Mouse (Mus musculus): ENCODE measurements around the gene Ankrd13a. TPM values are rescaled to one million over a fixed set of nuclear protein-coding genes. Genes with fewer than 3 reads are reported as not detected.

Gene Ankrd13a
- total RNA-seq, 2 experiments from 2014 or later: 30.6 to 35.8 TPM

- no peak for DNase-seq
Observed at GRCm38 (mm10) chr5:114799848-114800247, 25.4 kb downstream of the Ankrd13a start.

DNA sequence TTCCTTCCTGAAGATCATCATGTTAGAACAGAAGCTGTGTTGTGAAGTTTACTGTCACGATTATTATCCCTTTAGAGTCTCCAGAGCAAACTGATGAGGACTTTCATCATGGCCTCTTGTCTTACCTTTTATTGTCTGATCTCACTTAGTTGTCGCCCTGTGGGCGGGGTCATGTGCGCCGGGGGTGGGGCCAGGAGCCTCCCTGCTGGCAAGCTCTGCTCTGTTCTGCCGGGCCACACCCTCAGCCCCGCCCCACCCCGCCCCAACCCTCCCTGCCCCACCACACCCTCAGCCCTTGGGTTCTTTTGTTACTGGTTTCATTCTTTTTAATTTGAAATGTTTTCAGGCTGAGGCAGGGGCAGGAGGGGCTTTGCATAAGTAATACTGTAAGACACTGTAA lies 26.6 kb downstream of the Ankrd13a start:
- DNase-seq: no peak

- no peak for DNase-seq
Observed at GRCm38 (mm10) chr5:114801841-114802240, 27.4 kb downstream of the Ankrd13a start.

- no peak for DNase-seq
Observed at GRCm38 (mm10) chr5:114803231-114803630, 28.8 kb downstream of the Ankrd13a start.

DNA sequence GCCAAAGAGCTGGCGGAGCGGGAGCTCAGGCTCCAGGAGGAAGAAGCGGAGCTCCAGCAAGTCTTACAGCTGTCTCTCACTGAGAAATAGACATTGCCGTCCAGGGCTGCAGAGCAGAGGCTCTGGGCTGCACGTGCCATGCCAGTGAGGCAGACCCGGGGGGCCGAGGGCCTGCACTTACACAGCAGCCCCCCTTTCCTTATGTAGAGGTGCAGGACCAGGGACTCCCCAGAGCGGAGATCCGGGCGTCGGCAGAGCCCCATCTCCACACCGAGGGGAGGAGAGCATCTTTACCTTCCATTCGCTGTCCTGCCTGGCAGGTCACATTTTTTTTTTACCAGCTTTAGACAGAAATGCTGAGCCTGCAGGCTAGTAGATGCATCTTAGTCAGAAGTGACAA lies 29.9 kb downstream of the Ankrd13a start:
- DNase-seq: no peak

GRCm38 (mm10) chr5:114804958-114805357 lies 30.5 kb downstream of the Ankrd13a start:
- peak; percentile 65 to 66 for DNase-seq

DNA sequence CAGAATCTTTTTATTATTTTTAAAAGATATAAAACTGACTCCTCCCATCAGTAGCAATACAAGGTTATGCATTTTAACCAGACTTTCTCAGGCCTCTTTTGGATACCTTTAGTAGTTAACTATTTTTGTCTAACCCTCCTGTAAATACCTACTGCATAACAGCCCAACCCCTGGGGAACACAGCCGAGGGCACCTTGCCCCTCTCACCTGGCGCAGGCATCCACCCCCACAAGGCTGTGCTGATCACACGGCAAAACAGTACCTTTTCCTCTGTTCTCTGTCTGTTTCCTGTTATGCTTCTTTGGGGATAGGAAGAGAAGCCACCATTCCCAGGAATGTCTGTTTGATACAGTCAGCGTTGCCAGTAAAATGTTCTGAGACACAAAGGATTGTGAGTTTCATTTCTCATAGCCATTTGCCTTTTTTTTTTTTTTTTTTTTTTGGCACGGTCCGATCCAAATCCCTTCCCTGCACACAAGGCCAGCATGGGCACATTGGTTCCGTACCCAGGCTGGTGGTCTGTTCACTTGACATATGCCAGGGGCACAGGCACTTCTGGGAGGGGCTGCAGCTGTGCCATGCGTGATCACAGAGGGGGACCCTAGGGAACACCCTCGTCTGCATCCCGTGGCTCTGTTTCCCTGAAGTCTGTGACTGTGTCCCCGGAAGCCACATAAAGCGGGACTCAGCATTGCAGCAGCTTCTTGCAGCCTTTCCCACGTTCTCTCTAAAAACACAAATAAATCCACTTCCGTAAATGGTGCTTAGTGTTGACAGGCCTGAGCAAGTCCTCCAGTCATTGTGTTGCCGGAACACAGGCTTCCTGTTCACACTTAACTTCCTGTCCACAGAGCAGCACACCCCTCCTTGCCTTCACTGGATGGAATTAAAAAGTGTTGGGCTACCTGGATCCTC lies 31.2 kb downstream of the Ankrd13a start:
- peak; percentile 66 to 74 for DNase-seq

DNA sequence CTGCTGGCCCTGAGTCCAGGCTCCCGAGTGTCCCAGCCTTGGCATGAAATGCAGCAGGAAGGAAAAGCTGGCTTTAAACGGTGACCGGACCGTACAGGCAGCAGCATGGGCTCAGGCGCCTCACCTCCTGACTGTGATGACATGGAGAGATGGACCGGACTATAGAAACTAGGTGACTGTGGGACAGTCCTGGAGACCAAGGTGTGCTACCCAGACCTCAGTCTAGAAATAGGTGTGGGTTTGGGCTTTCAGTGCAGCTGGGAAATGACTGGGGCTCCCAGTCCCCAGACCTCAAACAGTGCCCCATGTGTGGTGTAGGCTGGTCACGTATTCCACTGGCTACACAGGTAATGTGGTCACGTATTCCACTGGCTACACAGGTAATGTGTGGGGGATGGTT lies 32.2 kb downstream of the Ankrd13a start:
- no peak for DNase-seq

DNA sequence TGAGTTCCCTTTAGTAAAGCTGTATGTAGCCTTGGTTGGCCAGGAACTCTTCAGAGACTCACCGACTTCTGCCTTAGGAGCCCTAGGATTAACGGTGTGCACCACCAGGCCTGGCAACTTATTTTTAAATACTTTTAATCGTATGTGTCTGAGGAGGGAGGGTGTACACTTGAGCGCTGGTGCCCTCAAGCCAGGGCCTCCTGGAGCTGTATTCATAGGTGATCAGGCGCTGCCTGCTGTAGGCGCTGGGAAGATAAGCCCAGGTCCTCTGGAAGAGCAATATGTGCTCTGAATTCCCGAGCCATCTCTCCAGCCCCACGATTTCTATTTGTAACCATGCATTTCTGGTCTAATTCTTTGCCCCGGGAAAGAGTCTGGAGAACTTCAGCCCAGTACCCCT lies 32.6 kb downstream of the Ankrd13a start:
- no peak for DNase-seq

DNA sequence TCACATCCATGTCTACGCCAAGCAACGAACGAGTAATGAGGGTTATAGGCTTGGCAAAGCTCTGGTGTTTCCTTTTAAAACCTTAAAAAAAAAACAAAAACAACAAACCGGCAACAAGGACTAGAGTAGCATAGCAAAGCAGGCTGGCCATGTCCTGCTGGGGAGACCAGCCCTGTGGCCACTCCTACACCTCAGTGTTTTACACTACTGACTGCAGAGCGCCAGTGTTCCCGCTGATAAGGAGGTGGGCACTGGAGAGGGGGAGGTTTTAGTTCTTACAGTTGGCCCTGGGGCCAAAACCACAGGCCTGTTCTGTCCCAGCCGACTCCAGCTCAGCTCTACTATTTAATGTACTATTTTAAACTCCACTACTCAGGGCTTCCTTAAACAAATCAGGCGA lies 33.0 kb downstream of the Ankrd13a start:
- no peak for DNase-seq

DNA sequence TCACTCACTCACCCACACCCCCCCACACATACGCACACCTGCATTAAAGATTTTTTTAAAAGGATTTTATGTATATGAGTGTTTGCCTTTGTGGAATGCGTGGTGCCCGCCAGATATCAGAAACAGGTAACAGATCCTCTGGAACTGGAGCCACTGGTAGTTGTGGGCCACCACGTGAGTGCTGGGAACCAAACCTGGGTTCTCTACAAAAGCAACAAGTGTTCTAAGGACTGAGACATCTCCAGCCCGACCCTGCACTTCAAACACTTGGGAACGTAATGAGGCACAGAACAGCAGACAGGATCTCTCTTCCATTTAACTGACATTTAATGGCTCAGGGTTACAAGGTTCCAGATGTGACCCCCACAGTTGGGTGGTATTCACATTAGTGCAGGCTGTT lies 33.4 kb downstream of the Ankrd13a start:
- no peak for DNase-seq

DNA sequence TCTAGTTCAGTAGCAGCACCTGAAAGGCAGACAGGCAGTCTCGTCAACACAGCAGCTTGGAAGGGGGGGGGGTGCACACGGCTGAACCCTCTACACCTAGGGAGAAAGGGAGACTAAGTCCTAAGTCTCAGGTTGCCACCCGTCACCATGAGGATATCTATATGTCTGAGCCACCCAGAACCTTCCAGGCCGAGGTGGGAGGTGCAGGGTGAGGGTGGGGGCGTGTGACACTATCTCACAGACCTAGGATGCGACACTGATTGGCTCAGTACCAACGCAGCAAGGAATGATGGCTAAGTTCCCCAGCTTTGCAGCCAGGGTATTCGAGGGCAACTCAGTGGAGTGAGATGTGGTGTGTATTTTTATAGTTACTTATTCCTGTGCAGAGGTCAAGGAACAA lies 33.9 kb downstream of the Ankrd13a start:
- no peak for DNase-seq

GRCm38 (mm10) chr5:114809181-114809756 lies 34.8 kb downstream of the Ankrd13a start:
- DNase-seq: no peak

DNA sequence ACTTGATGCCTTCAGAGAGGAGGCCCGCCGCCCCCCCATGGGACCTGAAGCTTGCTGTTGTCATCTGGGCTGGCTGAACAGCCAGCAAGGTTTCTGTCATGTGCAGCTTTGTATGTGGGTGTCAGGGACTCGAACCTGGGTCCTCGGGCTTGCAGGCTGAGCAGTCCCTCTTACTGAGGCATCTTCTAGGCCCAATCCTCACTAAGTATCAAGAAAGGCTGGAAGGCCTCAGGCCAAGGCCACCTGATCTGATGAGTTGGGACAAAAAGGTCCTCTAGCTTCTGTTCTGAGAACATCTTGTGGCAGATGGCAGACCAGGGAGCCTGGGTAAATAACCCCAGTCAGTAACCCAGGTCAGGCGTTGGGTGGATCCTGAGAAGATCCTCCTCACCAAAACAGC lies 35.3 kb downstream of the Ankrd13a start:
- no peak for DNase-seq

GRCm38 (mm10) chr5:114813525-114814181 lies 39.2 kb downstream of the Ankrd13a start:
- DNase-seq: peak; percentile 86 to 87

DNA sequence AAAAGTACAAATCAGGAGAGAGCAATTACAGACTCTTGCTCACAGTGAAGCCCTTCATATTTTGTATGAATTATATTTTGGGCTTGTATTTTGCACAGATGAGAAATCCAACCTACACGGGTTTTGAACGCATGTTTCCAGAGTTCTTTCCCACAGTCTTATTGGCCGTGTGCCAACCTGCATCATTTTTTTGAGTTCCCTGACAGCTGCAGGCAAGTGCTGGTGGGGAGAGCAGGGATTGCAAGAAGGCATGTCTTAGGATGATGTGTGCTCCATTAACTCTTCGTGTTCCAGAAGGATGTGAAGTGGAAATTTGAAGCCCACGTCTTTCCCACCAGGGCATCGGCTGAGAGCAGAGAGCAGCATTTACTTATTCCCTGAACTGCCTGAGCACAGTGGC lies 42.1 kb downstream of the Ankrd13a start:
- no peak for DNase-seq

DNA sequence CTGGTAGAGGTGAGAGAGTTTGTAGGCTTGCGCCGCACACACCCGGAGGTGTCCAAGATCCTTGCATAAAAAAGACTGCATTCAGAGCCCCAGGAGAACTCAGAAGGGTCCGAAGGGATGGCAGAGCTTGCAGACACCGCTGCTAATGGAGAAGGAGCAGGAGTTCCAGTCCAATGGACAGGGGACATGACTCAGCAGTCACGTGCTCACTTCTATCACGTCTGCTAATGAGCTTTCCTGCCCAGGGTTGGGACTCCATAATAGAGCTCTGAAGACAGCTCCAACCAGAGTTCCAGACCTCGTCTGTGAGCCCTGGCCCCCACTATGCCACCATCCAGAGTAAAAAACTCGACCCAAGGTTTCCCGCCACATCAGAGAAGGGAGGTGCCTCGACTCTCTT lies 43.6 kb downstream of the Ankrd13a start:
- DNase-seq: no peak

GRCm38 (mm10) chr5:114822796-114823688 lies 48.6 kb downstream of the Ankrd13a start, which contains the start of gene 1500011B03Rik:
Gene 1500011B03Rik (minus strand): TSS chr5:114823468.
- DNase-seq: peak; percentile 65 to 74

- peak; percentile 19 to 63 for DNase-seq
Observed at GRCm38 (mm10) chr5:114824197-114824596, 49.7 kb downstream of the Ankrd13a start.

- peak; percentile 30 to 42 for DNase-seq
Observed at GRCm38 (mm10) chr5:114825978-114826691, 51.7 kb downstream of the Ankrd13a start.

GRCm38 (mm10) chr5:114827427-114827826 lies 53.0 kb downstream of the Ankrd13a start:
- DNase-seq: peak in 1 of 2 experiments; percentile 51

Data from heart, adult 18-20 months (tissue).